Mouse (Mus musculus): Measurements from ENCODE around the gene Plek2. TPM values are rescaled to one million over a fixed set of nuclear protein-coding genes. Genes with fewer than 3 reads are reported as not detected.

The Plek2 gene
- 0.66 TPM for polyA plus RNA-seq (2014; fragmentation: Illumina TruSeq; extraction: RNeasy Lipid Tissue Mini Kit (QIAGEN cat#74804); ENCODE audit: low read depth, low replicate concordance)

GRCm38 (mm10) chr12:78906707-78907162 is at the start of gene Plek2:
TSS of gene Plek2 (minus strand) at chr12:78906964.

GRCm38 (mm10) chr12:78861496-78862253 is 45.1 kb downstream of the Plek2 start, which contains the start of the genes Atp6v1d and Eif2s1:
TSS of gene Atp6v1d (minus strand) at chr12:78861638.
TSS of gene Eif2s1 (plus strand) at chr12:78861819.

Other genes with a start within 250 kb of the Plek2 start
- gene Fam71d, start 215.4 kb downstream of the Plek2 start, polyA plus RNA-seq (2014; fragmentation: Illumina TruSeq; extraction: RNeasy Lipid Tissue Mini Kit (QIAGEN cat#74804); ENCODE audit: low read depth, low replicate concordance) = 1.5 TPM
- 17.1 TPM for gene Mpp5, start 158.1 kb downstream of the Plek2 start, polyA plus RNA-seq (2014; fragmentation: Illumina TruSeq; extraction: RNeasy Lipid Tissue Mini Kit (QIAGEN cat#74804); ENCODE audit: low read depth, low replicate concordance)
- 50.9 TPM for gene Atp6v1d, start 45.3 kb downstream of the Plek2 start, polyA plus RNA-seq (2014; fragmentation: Illumina TruSeq; extraction: RNeasy Lipid Tissue Mini Kit (QIAGEN cat#74804); ENCODE audit: low read depth, low replicate concordance)
- 53.0 TPM for gene Eif2s1, start 45.1 kb downstream of the Plek2 start, polyA plus RNA-seq (2014; fragmentation: Illumina TruSeq; extraction: RNeasy Lipid Tissue Mini Kit (QIAGEN cat#74804); ENCODE audit: low read depth, low replicate concordance)
- 0.64 TPM for gene Tmem229b, start 100.7 kb upstream of the Plek2 start, polyA plus RNA-seq (2014; fragmentation: Illumina TruSeq; extraction: RNeasy Lipid Tissue Mini Kit (QIAGEN cat#74804); ENCODE audit: low read depth, low replicate concordance)
- gene Plekhh1, start 122.2 kb upstream of the Plek2 start, polyA plus RNA-seq (2014; fragmentation: Illumina TruSeq; extraction: RNeasy Lipid Tissue Mini Kit (QIAGEN cat#74804); ENCODE audit: low read depth, low replicate concordance) = 0.34 TPM
- gene Pigh, start 182.7 kb upstream of the Plek2 start, polyA plus RNA-seq (2014; fragmentation: Illumina TruSeq; extraction: RNeasy Lipid Tissue Mini Kit (QIAGEN cat#74804); ENCODE audit: low read depth, low replicate concordance) = 8.3 TPM
- gene Arg2, start 223.8 kb upstream of the Plek2 start, polyA plus RNA-seq (2014; fragmentation: Illumina TruSeq; extraction: RNeasy Lipid Tissue Mini Kit (QIAGEN cat#74804); ENCODE audit: low read depth, low replicate concordance) = 0.37 TPM